Mouse (Mus musculus) spleen, adult 2 months (tissue): ENCODE data around the gene Hist1h2bj.

Source experiments
- CTCF ChIP-seq: fragments of 200-500 bp; IDR thresholded peaks from 2 replicates; pipeline ENCODE4 v1.5.1; 2011; ENCODE audit warnings: mild to moderate bottlenecking, inconsistent platforms; ENCODE audit not compliant: insufficient read depth, insufficient read length, insufficient replicate concordance; ENCODE audit errors: extremely low read depth
- POLR2A ChIP-seq: fragments of 200-500 bp; IDR thresholded peaks from 2 replicates; pipeline ENCODE4 v1.6.1; 2011; ENCODE audit warnings: low read depth, low read length, inconsistent platforms

GRCm38 (mm10) chr13:21994896-21995295 lies 48.1 kb upstream of the Hist1h2bj start:
- TF ChIP-seq CTCF, result no peak
- TF ChIP-seq POLR2A, result no peak
